Mouse (Mus musculus): ENCODE measurements around the gene Zfp382. TPM values are rescaled to one million over a fixed set of nuclear protein-coding genes. Genes with fewer than 3 reads are reported as not detected.

Zfp382 gene
- polyA plus RNA-seq, 1 experiment from 2014 or later, result 24.5 TPM

DNA sequence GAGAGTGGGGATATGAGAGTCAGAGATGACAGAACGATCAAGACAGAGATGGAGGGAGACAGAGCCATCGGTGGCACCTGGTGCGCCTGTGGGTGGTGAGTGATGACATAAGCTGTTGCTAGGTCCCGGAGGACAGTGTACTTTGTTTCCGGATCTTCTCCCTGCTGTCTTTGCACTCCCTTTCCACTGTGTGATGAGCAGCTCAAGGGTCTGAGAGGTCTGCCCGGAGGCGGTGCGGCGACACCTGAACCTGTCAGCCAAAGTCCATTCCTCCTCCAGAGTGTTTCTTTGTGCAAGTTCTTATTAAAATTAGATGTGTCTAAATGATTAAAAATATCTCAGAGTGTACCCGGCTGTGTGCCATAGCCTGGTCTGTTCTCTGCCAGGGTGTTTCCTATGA lies 15.1 kb downstream of the Zfp382 start:
- Histone ChIP-seq H3K4me3 (ENCODE audit: low read depth, low read length) (no peak overlapping the region), H3K36me3 (ENCODE audit: control insufficient read depth, insufficient read depth, low read length) (peaks cover 50% of the 10 kb centered on the region)
- ATAC-seq, result no peak

GRCm38 (mm10) chr7:30143170-30143554 lies 21.4 kb downstream of the Zfp382 start:
- Histone ChIP-seq H3K4me3 (ENCODE audit: low read depth, low read length) (peak overlapping the region; percentile 58), H3K27me3 (ENCODE audit: control insufficient read depth, insufficient read depth, low read depth, low read length) (no peaks in the 10 kb centered on the region), H3K4me2 (ENCODE audit: low read length) (peak overlapping the region; percentile 52), H3K9me3 (replicated peaks; ENCODE audit: control insufficient read depth, low read length, poor library complexity, severe bottlenecking) (peaks cover 2% of the 10 kb centered on the region; the same call in 1 of the 2 replicates), H3K27ac (ENCODE audit: low read length) (peak overlapping the region; percentile 84), H3K36me3 (ENCODE audit: control insufficient read depth, insufficient read depth, low read length) (peaks cover 4% of the 10 kb centered on the region), H3K9ac (ENCODE audit: low read depth, low read length) (peak overlapping the region; percentile 61), H3K4me1 (ENCODE audit: control insufficient read depth, insufficient read depth, low read length) (peaks cover 4% of the 10 kb centered on the region; the same call in 1 of the 2 replicates)
- peak; percentile 71 for ATAC-seq
- WGBS, result 17% methylated on average over 8 of the region's 8 CpGs

More for the DNA sequence above, 15.1 kb downstream of the Zfp382 start:
- Histone ChIP-seq H3K4me1 (ENCODE audit: control insufficient read depth, insufficient read depth, low read length) (no peaks in the 10 kb centered on the region), H3K9me3 (replicated peaks; ENCODE audit: control insufficient read depth, low read length, poor library complexity, severe bottlenecking) (no peaks in the 10 kb centered on the region), H3K27ac (ENCODE audit: low read length) (no peak overlapping the region), H3K9ac (ENCODE audit: low read depth, low read length) (no peak overlapping the region), H3K4me2 (ENCODE audit: low read length) (no peak overlapping the region), H3K27me3 (ENCODE audit: control insufficient read depth, insufficient read depth, low read depth, low read length) (no peaks in the 10 kb centered on the region)
- whole genome bisulfite sequencing, result 95% methylated on average over 10 of the region's 10 CpGs

- H3K9ac ChIP-seq (ENCODE audit: low read depth, low read length), result peak overlapping the region; percentile 69
- H3K27ac ChIP-seq (ENCODE audit: low read length), result peak overlapping the region; percentile 84
- no peaks in the 10 kb centered on the region for H3K27me3 ChIP-seq (ENCODE audit: control insufficient read depth, insufficient read depth, low read depth, low read length)
- peaks cover 4% of the 10 kb centered on the region; the same call in 1 of the 2 replicates for H3K4me1 ChIP-seq (ENCODE audit: control insufficient read depth, insufficient read depth, low read length)
- peak overlapping the region; percentile 58 for H3K4me3 ChIP-seq (ENCODE audit: low read depth, low read length)
- peak; percentile 96 for ATAC-seq
- H3K4me2 ChIP-seq (ENCODE audit: low read length), result peak overlapping the region; percentile 52
- 1% methylated on average over 35 of the region's 35 CpGs for WGBS
- peaks cover 5% of the 10 kb centered on the region; the same call in 1 of the 2 replicates for H3K9me3 ChIP-seq (replicated peaks; ENCODE audit: control insufficient read depth, low read length, poor library complexity, severe bottlenecking)
- H3K36me3 ChIP-seq (ENCODE audit: control insufficient read depth, insufficient read depth, low read length), result peaks cover under 1% of the 10 kb centered on the region
These were observed 21.9 kb downstream of the Zfp382 start for GRCm38 (mm10) chr7:30143555-30144209.

GRCm38 (mm10) chr7:30147011-30147410 lies 25.3 kb downstream of the Zfp382 start:
- Histone ChIP-seq H3K27me3 (ENCODE audit: control insufficient read depth, insufficient read depth, low read depth, low read length) (no peaks in the 10 kb centered on the region), H3K4me1 (ENCODE audit: control insufficient read depth, insufficient read depth, low read length) (peaks cover 4% of the 10 kb centered on the region; the same call in 1 of the 2 replicates), H3K9ac (ENCODE audit: low read depth, low read length) (no peak overlapping the region), H3K9me3 (replicated peaks; ENCODE audit: control insufficient read depth, low read length, poor library complexity, severe bottlenecking) (peaks cover 24% of the 10 kb centered on the region), H3K27ac (ENCODE audit: low read length) (no peak overlapping the region), H3K4me2 (ENCODE audit: low read length) (no peak overlapping the region), H3K36me3 (ENCODE audit: control insufficient read depth, insufficient read depth, low read length) (peaks cover 12% of the 10 kb centered on the region), H3K4me3 (ENCODE audit: low read depth, low read length) (no peak overlapping the region)
- WGBS, result 97% methylated on average over 5 of the region's 5 CpGs
- ATAC-seq, result no peak

- no peak overlapping the region for H3K4me3 ChIP-seq (ENCODE audit: low read depth, low read length)
- WGBS, result 97% methylated on average over 1 of the region's 1 CpGs
- H3K27ac ChIP-seq (ENCODE audit: low read length), result no peak overlapping the region
- peaks cover 53% of the 10 kb centered on the region for H3K36me3 ChIP-seq (ENCODE audit: control insufficient read depth, insufficient read depth, low read length)
- H3K27me3 ChIP-seq (ENCODE audit: control insufficient read depth, insufficient read depth, low read depth, low read length), result no peaks in the 10 kb centered on the region
- no peak for ATAC-seq
- no peak overlapping the region for H3K9ac ChIP-seq (ENCODE audit: low read depth, low read length)
- no peak overlapping the region for H3K4me2 ChIP-seq (ENCODE audit: low read length)
- H3K4me1 ChIP-seq (ENCODE audit: control insufficient read depth, insufficient read depth, low read length), result no peaks in the 10 kb centered on the region
- peaks cover 48% of the 10 kb centered on the region for H3K9me3 ChIP-seq (replicated peaks; ENCODE audit: control insufficient read depth, low read length, poor library complexity, severe bottlenecking)
These were observed 32.3 kb downstream of the Zfp382 start for GRCm38 (mm10) chr7:30154040-30154439.

GRCm38 (mm10) chr7:30155507-30155906 lies 33.8 kb downstream of the Zfp382 start:
- peaks cover 61% of the 10 kb centered on the region for H3K36me3 ChIP-seq (ENCODE audit: control insufficient read depth, insufficient read depth, low read length)
- H3K4me2 ChIP-seq (ENCODE audit: low read length), result no peak overlapping the region
- ATAC-seq, result no peak
- no peak overlapping the region for H3K4me3 ChIP-seq (ENCODE audit: low read depth, low read length)
- WGBS, result 95% methylated on average over 3 of the region's 3 CpGs
- no peak overlapping the region for H3K27ac ChIP-seq (ENCODE audit: low read length)
- H3K9me3 ChIP-seq (replicated peaks; ENCODE audit: control insufficient read depth, low read length, poor library complexity, severe bottlenecking), result peaks cover 48% of the 10 kb centered on the region
- H3K27me3 ChIP-seq (ENCODE audit: control insufficient read depth, insufficient read depth, low read depth, low read length), result no peaks in the 10 kb centered on the region
- no peak overlapping the region for H3K9ac ChIP-seq (ENCODE audit: low read depth, low read length)
- H3K4me1 ChIP-seq (ENCODE audit: control insufficient read depth, insufficient read depth, low read length), result no peaks in the 10 kb centered on the region

DNA sequence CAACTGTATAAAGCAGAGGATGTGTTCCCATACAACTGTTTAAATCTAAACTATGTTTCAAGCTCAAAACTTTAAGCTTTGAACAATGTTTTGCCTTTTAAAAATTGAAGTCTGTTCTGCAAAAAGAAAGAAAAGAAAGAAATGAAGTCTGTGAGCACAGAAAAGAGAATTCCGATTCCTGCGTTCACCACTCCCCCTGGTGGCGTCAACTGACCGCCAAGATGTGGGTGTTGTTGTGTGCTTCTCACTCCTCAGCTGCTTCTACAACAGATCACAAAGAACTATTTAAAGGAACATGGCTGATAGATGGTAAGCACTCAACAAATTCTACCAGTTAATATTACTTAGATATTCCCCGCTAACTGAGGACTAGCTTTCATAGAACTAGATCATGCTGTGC lies 41.4 kb downstream of the Zfp382 start:
- H3K4me1 ChIP-seq (ENCODE audit: control insufficient read depth, insufficient read depth, low read length), result peaks cover 11% of the 10 kb centered on the region
- H3K9ac ChIP-seq (ENCODE audit: low read depth, low read length), result no peak overlapping the region
- ATAC-seq, result no peak
- H3K36me3 ChIP-seq (ENCODE audit: control insufficient read depth, insufficient read depth, low read length), result peaks cover 61% of the 10 kb centered on the region
- WGBS, result 94% methylated on average over 5 of the region's 5 CpGs
- H3K4me2 ChIP-seq (ENCODE audit: low read length), result no peak overlapping the region
- H3K4me3 ChIP-seq (ENCODE audit: low read depth, low read length), result no peak overlapping the region
- H3K27ac ChIP-seq (ENCODE audit: low read length), result no peak overlapping the region
- H3K9me3 ChIP-seq (replicated peaks; ENCODE audit: control insufficient read depth, low read length, poor library complexity, severe bottlenecking), result peaks cover 30% of the 10 kb centered on the region; the same call in 1 of the 2 replicates
- no peaks in the 10 kb centered on the region for H3K27me3 ChIP-seq (ENCODE audit: control insufficient read depth, insufficient read depth, low read depth, low read length)

DNA sequence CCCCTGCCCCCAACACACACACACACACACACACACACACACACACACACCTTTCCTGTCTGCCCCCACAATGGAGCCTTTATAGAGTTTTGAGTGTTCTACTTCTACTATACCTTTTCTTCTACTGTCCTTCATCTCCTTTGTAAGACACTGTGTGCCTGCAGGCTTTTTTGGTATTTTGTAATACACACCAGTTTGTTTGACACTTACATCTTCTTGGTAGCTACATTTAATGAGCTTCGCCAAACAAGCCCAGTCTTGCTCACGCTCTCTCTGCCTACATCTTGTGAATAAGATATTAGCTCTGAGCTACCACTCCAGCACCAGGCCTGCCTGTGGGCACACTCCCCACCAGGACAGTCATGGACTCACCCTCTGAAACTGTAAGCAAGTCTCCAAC lies 43.0 kb downstream of the Zfp382 start:
- peaks cover 24% of the 10 kb centered on the region; the same call in 1 of the 2 replicates for H3K9me3 ChIP-seq (replicated peaks; ENCODE audit: control insufficient read depth, low read length, poor library complexity, severe bottlenecking)
- ATAC-seq, result no peak
- H3K27ac ChIP-seq (ENCODE audit: low read length), result no peak overlapping the region
- H3K4me1 ChIP-seq (ENCODE audit: control insufficient read depth, insufficient read depth, low read length), result peaks cover 14% of the 10 kb centered on the region
- WGBS, result 100% methylated on average over 2 of the region's 2 CpGs
- H3K4me2 ChIP-seq (ENCODE audit: low read length), result no peak overlapping the region
- H3K9ac ChIP-seq (ENCODE audit: low read depth, low read length), result no peak overlapping the region
- H3K36me3 ChIP-seq (ENCODE audit: control insufficient read depth, insufficient read depth, low read length), result peaks cover 44% of the 10 kb centered on the region
- H3K4me3 ChIP-seq (ENCODE audit: low read depth, low read length), result no peak overlapping the region
- H3K27me3 ChIP-seq (ENCODE audit: control insufficient read depth, insufficient read depth, low read depth, low read length), result no peaks in the 10 kb centered on the region

DNA sequence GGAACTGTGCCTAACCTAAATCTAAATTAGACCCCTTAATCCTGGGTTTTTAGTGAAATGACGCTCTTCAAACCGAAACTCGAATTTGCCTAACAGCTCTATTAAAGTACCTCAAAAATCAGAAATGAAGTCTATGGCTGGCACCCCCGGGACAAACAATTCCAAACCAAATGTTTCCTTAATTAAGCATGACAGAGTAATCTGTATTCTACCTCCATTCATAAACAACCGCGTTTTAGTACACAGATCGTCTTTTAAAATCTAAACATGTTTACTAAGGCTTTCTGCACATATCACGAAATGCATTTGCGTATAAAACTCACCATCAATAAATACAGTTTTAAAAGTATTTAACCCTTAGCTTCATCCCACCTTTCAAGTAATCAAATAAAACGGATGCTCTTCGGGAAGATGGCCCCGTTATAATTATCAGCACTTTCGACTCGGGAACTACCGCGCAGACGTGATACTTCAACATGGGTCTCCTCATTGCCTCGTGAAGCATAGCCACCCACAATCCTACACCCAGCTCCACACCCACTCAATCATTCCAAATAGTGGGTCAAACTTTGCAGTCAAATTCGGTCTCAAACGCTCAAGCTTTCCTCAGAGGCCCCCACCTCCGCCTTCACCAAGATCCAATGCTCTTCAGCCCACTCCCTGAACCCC lies 47.3 kb downstream of the Zfp382 start:
- WGBS, result 1% methylated on average over 21 of the region's 21 CpGs
- Histone ChIP-seq H3K4me3 (ENCODE audit: low read depth, low read length) (peak overlapping the region; percentile 66), H3K9ac (ENCODE audit: low read depth, low read length) (peak overlapping the region; percentile 77), H3K36me3 (ENCODE audit: control insufficient read depth, insufficient read depth, low read length) (0 out of 2 replicates have a peak, but pooled peaks cover 9% of the 10 kb centered on the region), H3K27me3 (ENCODE audit: control insufficient read depth, insufficient read depth, low read depth, low read length) (no peaks in the 10 kb centered on the region), H3K4me2 (ENCODE audit: low read length) (peak overlapping the region; percentile 60), H3K27ac (ENCODE audit: low read length) (peak overlapping the region; percentile 95), H3K9me3 (replicated peaks; ENCODE audit: control insufficient read depth, low read length, poor library complexity, severe bottlenecking) (peaks cover 3% of the 10 kb centered on the region; the same call in 1 of the 2 replicates), H3K4me1 (ENCODE audit: control insufficient read depth, insufficient read depth, low read length) (peaks cover 26% of the 10 kb centered on the region)
- ATAC-seq, result peak; percentile 39; the same call in 1 of the 2 replicates

All from midbrain, embryonic 16.5 days (tissue).